Mouse (Mus musculus): ENCODE measurements around the gene Pex7.

GRCm38 (mm10) chr10:19913806-19914205, 6.3 kb upstream of the Pex7 start:
- TF ChIP-seq CTCF (IDR thresholded peaks at IDR 0.05; ENCODE audit: extremely low read depth, insufficient read depth, low read length) (no peak), POLR2A (IDR thresholded peaks at IDR 0.05; ENCODE audit: extremely low read depth, insufficient read depth, low read length) (no peak)

Measured in cortical plate, adult 2 months (tissue).